Mouse (Mus musculus): Measurements from ENCODE around the gene Zfp710. TPM values are rescaled to one million over a fixed set of nuclear protein-coding genes. Genes with fewer than 3 reads are reported as not detected.

The Zfp710 gene
- polyA plus RNA-seq, 2 experiments: 15.0 to 24.7 TPM

DNA sequence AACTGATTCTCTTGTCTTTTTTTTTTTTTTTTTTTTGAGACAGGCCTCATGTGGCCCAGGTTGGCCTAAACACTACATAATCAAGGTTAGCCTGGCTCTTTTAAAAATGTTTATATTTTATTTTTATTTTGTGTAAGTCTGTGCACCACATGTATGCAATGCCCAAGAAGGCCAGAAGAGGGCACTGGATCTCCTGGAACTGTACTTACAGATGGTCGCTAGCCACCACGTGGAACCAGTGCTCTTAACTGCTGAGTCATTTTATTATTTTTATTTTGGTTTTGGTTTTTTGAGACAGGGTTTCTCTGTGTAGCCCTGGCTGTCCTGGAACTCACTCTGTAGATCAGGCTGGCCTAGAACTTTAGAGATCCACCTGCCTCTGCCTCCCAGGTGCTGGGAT, 13.1 kb upstream of the Zfp710 start:
- WGBS: 66% methylated on average over 2 of the region's 2 CpGs
- no peak for TF ChIP-seq POLR2A (IDR thresholded peaks at IDR 0.05; ENCODE audit: borderline replicate concordance, extremely low read depth, insufficient read depth, insufficient read length)
- Histone ChIP-seq H3K9me3 (ENCODE audit: control insufficient read depth, low read length) (no peaks in the 10 kb centered on the region), H3K4me3 (replicated peaks; ENCODE audit: low read length) (no peak overlapping the region), H3K4me1 (ENCODE audit: control insufficient read depth, insufficient read depth, low read length) (no peaks in the 10 kb centered on the region), H3K9ac (ENCODE audit: low read depth, low read length, severe bottlenecking) (no peak overlapping the region), H3K36me3 (ENCODE audit: control insufficient read depth, insufficient read depth, low read length) (no peaks in the 10 kb centered on the region), H3K27ac (replicated peaks; ENCODE audit: low read depth, low read length) (no peak overlapping the region), H3K27me3 (ENCODE audit: control insufficient read depth, insufficient read depth, low read length) (no peaks in the 10 kb centered on the region), H3K4me2 (replicated peaks; ENCODE audit: low read depth, low read length, severe bottlenecking) (no peak overlapping the region)
- DNase-seq (ENCODE audit: low spot score): no peak
- ATAC-seq (ENCODE audit: low FRiP score, low read depth): no peak

DNA sequence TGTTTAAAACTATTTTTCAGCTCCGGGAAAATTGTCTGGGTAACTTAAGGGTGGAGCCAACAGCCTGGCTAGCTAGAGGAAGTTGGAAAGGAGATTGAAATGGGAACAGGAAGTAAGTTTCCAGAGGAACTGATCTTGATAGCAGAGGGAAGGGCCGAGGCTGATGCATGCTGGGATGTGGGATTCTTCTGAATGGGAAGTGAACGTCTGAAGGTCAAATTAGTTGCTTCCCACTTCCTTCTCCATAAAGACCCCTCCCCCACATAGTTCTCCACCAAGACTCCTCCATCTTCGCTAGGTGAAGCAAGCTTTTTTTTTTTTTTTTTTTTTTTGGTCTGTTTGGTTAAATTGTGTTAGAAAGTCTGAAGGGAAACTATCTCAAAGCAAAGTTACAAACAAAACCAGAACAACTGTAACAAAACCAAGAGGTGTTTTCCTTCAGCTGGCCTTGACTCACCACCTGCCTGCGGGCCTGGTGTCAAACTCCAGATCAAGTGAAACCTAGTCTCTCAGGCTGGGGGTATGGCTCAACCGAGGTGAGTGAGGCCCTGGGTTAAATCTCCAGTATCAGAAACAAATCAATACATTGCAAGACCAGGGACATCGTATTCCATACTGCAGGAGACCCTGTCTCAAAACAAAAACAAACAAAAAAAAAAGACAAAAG, 10.6 kb upstream of the Zfp710 start:
- Histone ChIP-seq H3K36me3 (ENCODE audit: control insufficient read depth, insufficient read depth, low read length) (no peaks in the 10 kb centered on the region), H3K4me1 (ENCODE audit: control insufficient read depth, insufficient read depth, low read length) (no peaks in the 10 kb centered on the region), H3K9me3 (ENCODE audit: control insufficient read depth, low read length) (no peaks in the 10 kb centered on the region), H3K4me3 (replicated peaks; ENCODE audit: low read length) (no peak overlapping the region), H3K27ac (replicated peaks; ENCODE audit: low read depth, low read length) (no peak overlapping the region), H3K9ac (ENCODE audit: low read depth, low read length, severe bottlenecking) (no peak overlapping the region), H3K4me2 (replicated peaks; ENCODE audit: low read depth, low read length, severe bottlenecking) (no peak overlapping the region), H3K27me3 (ENCODE audit: control insufficient read depth, insufficient read depth, low read length) (no peaks in the 10 kb centered on the region)
- 70% methylated on average over 7 of the region's 7 CpGs for WGBS
- DNase-seq (ENCODE audit: low spot score): no peak
- TF ChIP-seq POLR2A (IDR thresholded peaks at IDR 0.05; ENCODE audit: borderline replicate concordance, extremely low read depth, insufficient read depth, insufficient read length): no peak
- ATAC-seq (ENCODE audit: low FRiP score, low read depth): no peak

DNA sequence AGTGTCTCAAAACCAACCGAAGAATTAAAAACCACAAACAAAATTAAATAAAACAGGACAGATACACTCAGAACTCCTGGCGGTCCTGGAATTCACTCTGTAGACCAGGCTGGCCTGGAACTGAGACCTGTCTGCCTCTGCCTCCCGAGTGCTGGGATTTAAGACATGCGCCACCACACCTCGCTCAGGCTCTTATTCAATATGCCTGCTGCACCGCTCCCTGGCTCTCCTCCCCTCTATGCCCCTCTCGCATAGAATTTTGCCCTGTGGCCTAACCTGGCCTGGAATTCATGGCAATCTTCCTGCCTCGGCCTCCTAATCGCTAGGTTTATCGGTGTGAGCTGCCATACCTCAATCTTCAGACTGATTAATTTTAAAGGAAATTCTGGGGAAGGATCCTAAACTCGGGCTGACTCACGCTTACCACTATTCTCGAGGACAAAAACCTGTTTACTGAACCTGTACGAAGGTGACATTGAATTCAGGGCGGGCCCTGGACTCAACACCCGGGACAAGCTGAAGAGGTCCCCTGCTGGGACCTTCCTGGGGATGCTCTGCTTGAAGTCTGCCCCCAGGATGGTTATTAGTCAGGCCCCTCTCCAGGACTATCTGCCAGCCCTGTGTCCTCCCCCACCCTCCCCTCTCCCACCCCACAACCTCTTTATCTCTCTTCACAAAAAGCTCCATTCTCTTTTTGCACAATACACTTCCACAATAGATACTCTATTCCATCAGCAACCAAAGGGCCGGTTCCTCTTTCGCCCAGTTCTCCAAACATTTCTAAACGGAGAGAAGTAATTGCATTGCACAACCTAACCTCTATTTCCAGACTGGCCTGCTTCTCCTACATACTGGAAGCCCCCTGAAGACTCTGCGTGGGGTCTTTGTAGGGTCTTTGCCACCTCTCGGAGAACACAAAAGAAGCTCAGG, 9.5 kb upstream of the Zfp710 start:
- Histone ChIP-seq H3K27me3 (ENCODE audit: control insufficient read depth, insufficient read depth, low read length) (no peaks in the 10 kb centered on the region), H3K36me3 (ENCODE audit: control insufficient read depth, insufficient read depth, low read length) (no peaks in the 10 kb centered on the region), H3K4me1 (ENCODE audit: control insufficient read depth, insufficient read depth, low read length) (no peaks in the 10 kb centered on the region), H3K4me3 (replicated peaks; ENCODE audit: low read length) (no peak overlapping the region), H3K4me2 (replicated peaks; ENCODE audit: low read depth, low read length, severe bottlenecking) (no peak overlapping the region), H3K27ac (replicated peaks; ENCODE audit: low read depth, low read length) (no peak overlapping the region), H3K9me3 (ENCODE audit: control insufficient read depth, low read length) (no peaks in the 10 kb centered on the region), H3K9ac (ENCODE audit: low read depth, low read length, severe bottlenecking) (no peak overlapping the region)
- ATAC-seq (ENCODE audit: low FRiP score, low read depth) (no peak), DNase-seq (ENCODE audit: low spot score) (no peak)
- no peak for TF ChIP-seq POLR2A (IDR thresholded peaks at IDR 0.05; ENCODE audit: borderline replicate concordance, extremely low read depth, insufficient read depth, insufficient read length)
- 86% methylated on average over 21 of the region's 21 CpGs for WGBS

DNA sequence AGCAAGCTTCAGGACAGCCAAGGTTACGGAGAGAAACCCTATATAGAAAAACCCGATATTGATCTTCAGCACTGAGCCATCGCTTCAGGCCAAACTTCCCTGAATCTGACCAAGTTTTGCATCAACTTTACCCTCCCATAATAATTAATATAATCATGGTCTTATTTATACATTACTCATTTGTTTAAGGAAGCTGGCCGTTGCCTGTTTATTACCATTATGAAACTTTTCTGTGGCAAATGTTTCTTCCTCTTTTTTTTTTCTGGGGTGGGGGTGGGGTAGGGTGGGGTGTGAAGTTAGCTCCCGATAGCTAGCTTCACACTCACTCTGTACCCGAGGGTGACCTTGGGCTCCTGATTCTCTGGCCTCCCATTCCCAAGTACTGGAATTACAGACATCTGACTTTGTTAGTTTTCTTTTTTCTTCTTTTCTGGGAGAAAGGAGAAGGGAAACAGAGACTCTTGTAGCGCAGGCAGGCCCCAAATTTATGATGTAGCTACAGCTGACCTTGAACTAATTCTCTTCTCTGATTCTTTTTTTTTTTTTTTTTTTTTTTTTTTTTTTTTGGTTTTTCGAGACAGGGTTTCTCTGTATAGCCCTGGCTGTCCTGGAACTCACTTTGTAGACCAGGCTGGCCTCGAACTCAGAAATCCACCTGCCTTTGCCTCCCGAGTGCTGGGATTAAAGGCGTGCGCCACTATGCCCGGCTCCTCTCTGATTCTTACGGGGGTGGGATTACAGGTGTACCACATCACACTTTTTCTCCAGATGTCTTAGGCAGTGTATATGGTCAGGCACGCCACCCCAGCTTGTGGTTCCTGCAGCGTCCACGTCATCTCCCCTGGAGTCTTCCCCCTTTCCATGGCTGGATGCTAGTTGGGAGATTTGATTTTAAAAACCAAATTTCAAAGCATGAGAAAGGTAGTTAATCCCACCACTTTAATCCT, 5.8 kb upstream of the Zfp710 start:
- Histone ChIP-seq H3K4me1 (ENCODE audit: control insufficient read depth, insufficient read depth, low read length) (no peaks in the 10 kb centered on the region), H3K9me3 (ENCODE audit: control insufficient read depth, low read length) (no peaks in the 10 kb centered on the region), H3K27ac (replicated peaks; ENCODE audit: low read depth, low read length) (no peak overlapping the region), H3K9ac (ENCODE audit: low read depth, low read length, severe bottlenecking) (no peak overlapping the region), H3K36me3 (ENCODE audit: control insufficient read depth, insufficient read depth, low read length) (no peaks in the 10 kb centered on the region), H3K27me3 (ENCODE audit: control insufficient read depth, insufficient read depth, low read length) (no peaks in the 10 kb centered on the region), H3K4me2 (replicated peaks; ENCODE audit: low read depth, low read length, severe bottlenecking) (no peak overlapping the region), H3K4me3 (replicated peaks; ENCODE audit: low read length) (no peak overlapping the region)
- ATAC-seq (ENCODE audit: low FRiP score, low read depth) (no peak), DNase-seq (ENCODE audit: low spot score) (no peak)
- TF ChIP-seq POLR2A (IDR thresholded peaks at IDR 0.05; ENCODE audit: borderline replicate concordance, extremely low read depth, insufficient read depth, insufficient read length): no peak
- 83% methylated on average over 16 of the region's 17 CpGs for WGBS
